In genomic region chr7:109012998-109013625, GRCm38 (mm10) we compare ENCODE assay signal across 11 mouse cellular contexts.
DNase-seq lines count a peak whose midpoint lies in the region; ATAC-seq lines count a peak whose summit lies in the region.
"Had no signal": no experiment of that assay in that cellular context is flagged by ENCODE, and none has a peak within 500 bp of the region (broad histone marks: within the 10 kb centered on the region; RNA-seq: fewer than 3 reads in every experiment).

No protein-coding gene starts in this region.

- peak overlapping the region; percentile 76 for H3K4me2 ChIP-seq in hindbrain, embryonic 13.5 days
- H3K4me2 ChIP-seq: liver, embryonic 12.5 days had no signal

- H3K27ac ChIP-seq in hindbrain, embryonic 13.5 days: peak overlapping the region; percentile 94
- H3K27ac ChIP-seq in midbrain, embryonic 10.5 days (replicated peaks): 0 out of 2 replicates have a peak overlapping the region, but pooled peaks have one; percentile 28
- H3K27ac ChIP-seq: liver, embryonic 12.5 days had no signal

- DNase-seq in right cerebral cortex, postnatal 10 days (ENCODE audit: low spot score in 2 of 2): peak; percentile 58 to 62
- DNase-seq in right cerebral cortex, postnatal 4 days: no peak
- DNase-seq in midbrain, embryonic 10.5 days (ENCODE audit: low spot score): no peak
- DNase-seq in yolk sac, embryonic 10.5 days (ENCODE audit: low spot score): no peak
- no peak for DNase-seq in T-cell, adult 2 months (ENCODE audit: low spot score)
- no peak for DNase-seq in kidney, postnatal 4 days
- DNase-seq: heart, adult 11 months had no signal

- H3K9me3 ChIP-seq in hindbrain, embryonic 13.5 days: no peaks in the 10 kb centered on the region
- H3K9me3 ChIP-seq in midbrain, embryonic 10.5 days (replicated peaks): no peaks in the 10 kb centered on the region
- H3K9me3 ChIP-seq: liver, embryonic 12.5 days; megakaryocyte, embryonic 14.5 days had no signal

- peak overlapping the region; percentile 78 for H3K4me3 ChIP-seq in hindbrain, embryonic 13.5 days
- H3K4me3 ChIP-seq in midbrain, embryonic 10.5 days: no peak overlapping the region
- H3K4me3 ChIP-seq: liver, embryonic 12.5 days; megakaryocyte, embryonic 14.5 days had no signal

- peaks cover 14% of the 10 kb centered on the region for H3K27me3 ChIP-seq in hindbrain, embryonic 13.5 days
- peaks cover 69% of the 10 kb centered on the region for H3K27me3 ChIP-seq in midbrain, embryonic 10.5 days (ENCODE audit: low read depth, poor library complexity, severe bottlenecking)

- 34% methylated on average over 4 of the region's 4 CpGs for WGBS in hindbrain, embryonic 13.5 days
- 44% methylated on average over 4 of the region's 4 CpGs for WGBS in midbrain, embryonic 10.5 days

- H3K4me1 ChIP-seq in hindbrain, embryonic 13.5 days (replicated peaks): peaks cover 77% of the 10 kb centered on the region
- H3K4me1 ChIP-seq in midbrain, embryonic 10.5 days: peaks cover 42% of the 10 kb centered on the region
- H3K4me1 ChIP-seq: liver, embryonic 12.5 days; megakaryocyte, embryonic 14.5 days had no signal

- peak overlapping the region; percentile 94 for H3K9ac ChIP-seq in hindbrain, embryonic 13.5 days
- H3K9ac ChIP-seq: liver, embryonic 12.5 days had no signal

- ATAC-seq in hindbrain, embryonic 13.5 days (ENCODE audit: low FRiP score): no peak
- ATAC-seq: inflammation-experienced regulatory T-cells, adult 6 months; liver, embryonic 12.5 days had no signal

- no peaks in the 10 kb centered on the region for H3K36me3 ChIP-seq in hindbrain, embryonic 13.5 days
- H3K36me3 ChIP-seq in midbrain, embryonic 10.5 days: no peaks in the 10 kb centered on the region
- H3K36me3 ChIP-seq: liver, embryonic 12.5 days had no signal

Comparison
In these comparisons a context has a peak if more than half of its experiments do, and no peak if none do; other contexts are left out.
1. DNase-seq: peak in right cerebral cortex, postnatal 10 days (2 of 2); none in right cerebral cortex, postnatal 4 days (single experiment), midbrain, embryonic 10.5 days (single experiment), yolk sac, embryonic 10.5 days (single experiment), T-cell, adult 2 months (single experiment) and kidney, postnatal 4 days (0 of 2).